Mouse (Mus musculus) splenic B cell, adult 2 months (primary cell): ENCODE results near the gene Spata2l.
"Not testable (repeated sequence)": the region's sequence is repeated elsewhere in the genome, so short reads cannot be mapped to it uniquely, and the experiment has no call there.

Experiments
- DNase-seq: peaks from one replicate; pipeline ENCODE4 v3.0.0-alpha.2; 2011; ENCODE audit warnings: low read depth, low spot score
- H3K27me3 ChIP-seq: 2 replicates; pipeline ENCODE4 v1.6.1; 2012; ENCODE audit warnings: mild to moderate bottlenecking, low read length, moderate library complexity, mixed read lengths; ENCODE audit not compliant: control insufficient read depth, poor library complexity, insufficient read depth, severe bottlenecking
- H3K36me3 ChIP-seq: 2 replicates; pipeline ENCODE4 v1.6.1; 2012; ENCODE audit warnings: mild to moderate bottlenecking, low read length, moderate library complexity, mixed read lengths; ENCODE audit not compliant: control insufficient read depth, poor library complexity, insufficient read depth, severe bottlenecking

The Spata2l gene

GRCm38 (mm10) chr8:123235520-123236497 lies at the start of gene Spata2l:
Gene Spata2l (minus strand): TSS chr8:123236233.
- DNase-seq, result peak; percentile 93
- H3K27me3 ChIP-seq, result no peaks in the 10 kb centered on the region
- no peaks in the 10 kb centered on the region for H3K36me3 ChIP-seq

DNA sequence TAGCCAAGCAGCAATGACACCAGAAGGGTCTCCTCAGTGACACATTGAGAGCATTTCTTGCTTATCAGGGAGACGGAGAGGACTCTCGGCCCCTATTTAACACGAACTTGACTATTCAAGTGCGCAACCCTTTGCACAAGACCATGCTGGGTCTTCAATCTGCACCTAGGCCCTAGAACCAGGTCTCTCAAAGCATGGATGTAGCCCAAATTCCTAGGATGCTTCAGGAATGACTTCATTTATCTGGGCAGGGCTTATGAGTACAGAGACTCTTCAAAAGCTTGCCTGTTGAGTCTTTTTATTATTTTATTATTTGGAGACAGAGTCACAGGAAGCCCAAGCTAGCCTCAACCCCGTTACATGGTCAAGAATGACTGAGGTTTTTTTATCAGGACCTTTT lies 48.5 kb upstream of the Spata2l start:
- DNase-seq, result no peak
- Histone ChIP-seq H3K27me3 (no peaks in the 10 kb centered on the region), H3K36me3 (no peaks in the 10 kb centered on the region)

DNA sequence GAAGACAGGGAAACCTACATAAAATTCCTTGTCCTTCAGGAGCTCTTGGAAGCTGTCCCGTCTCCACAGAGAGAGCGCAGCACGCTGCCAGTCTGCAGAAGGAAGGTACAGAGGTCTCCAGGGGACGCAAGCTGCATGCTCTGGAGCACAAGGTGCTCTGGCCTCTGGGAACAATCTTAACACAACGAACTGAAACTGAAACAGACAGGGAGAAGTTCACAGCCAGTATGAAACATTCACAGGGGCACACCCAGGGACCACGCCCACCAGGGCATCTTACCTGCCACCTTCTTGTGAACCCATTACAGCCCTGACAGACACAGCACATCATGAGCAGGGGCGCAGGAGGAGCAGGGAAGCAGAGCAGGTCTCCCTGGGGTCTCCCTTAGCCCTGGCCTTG lies 48.0 kb upstream of the Spata2l start:
- H3K36me3 ChIP-seq, result no peaks in the 10 kb centered on the region
- DNase-seq, result peak; percentile 72
- H3K27me3 ChIP-seq, result no peaks in the 10 kb centered on the region

DNA sequence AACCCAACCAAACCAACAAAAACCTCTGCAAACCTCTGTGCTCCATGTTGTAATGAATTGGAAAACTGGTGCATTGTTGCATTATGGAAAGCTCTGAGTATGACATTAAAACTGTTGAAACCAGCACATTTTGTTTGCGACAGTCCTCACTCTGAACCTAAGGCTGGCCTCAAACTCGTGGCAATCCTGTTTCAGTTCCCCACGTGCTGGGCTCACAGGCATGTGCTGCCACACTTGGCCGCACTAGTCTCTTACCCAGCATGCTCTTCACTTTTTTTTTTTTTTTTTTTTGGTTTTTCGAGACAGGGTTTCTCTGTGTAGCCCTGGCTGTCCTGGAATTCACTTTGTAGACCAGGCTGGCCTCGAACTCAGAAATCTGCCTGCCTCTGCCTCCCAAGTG lies 47.0 kb upstream of the Spata2l start:
- H3K27me3 ChIP-seq, H3K36me3 ChIP-seq: not testable (repeated sequence)
- DNase-seq, result peak; percentile 76

DNA sequence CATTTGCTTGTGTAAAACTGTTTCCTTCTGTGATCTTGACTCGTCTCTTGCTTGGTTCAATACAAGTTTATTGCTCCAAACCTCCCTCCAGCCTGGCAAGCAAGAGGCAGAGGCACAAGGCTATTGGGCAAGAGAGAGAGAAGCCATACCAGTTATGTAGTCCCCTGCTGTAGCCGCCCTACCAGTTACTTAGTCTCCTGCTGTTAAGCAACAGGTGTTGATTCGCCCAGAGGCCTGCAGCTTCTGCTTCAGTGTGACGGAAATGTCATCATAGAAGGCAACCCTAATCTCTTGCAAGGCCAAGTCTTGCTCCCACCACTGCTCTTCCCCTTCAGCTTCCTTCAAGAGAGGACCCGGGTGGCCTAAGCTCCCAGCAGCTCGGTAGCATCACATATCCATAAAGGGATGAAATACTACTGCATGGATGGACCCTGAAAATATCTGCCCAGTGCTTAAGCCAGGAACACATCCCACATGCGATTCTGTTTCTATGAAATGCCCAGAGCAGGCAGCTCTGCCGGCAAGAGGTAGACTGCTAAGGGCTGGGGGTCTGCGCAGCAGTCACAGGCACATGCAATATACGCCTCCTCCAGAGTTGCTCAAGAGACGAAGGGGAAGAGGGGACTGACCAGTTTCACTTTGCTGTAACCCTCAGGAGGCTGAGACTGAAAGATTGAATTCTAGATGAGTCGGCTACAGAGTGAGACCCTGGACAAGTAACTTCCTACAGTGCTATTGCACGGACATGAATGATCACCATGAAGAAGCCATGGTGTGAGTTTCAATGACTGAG lies 44.5 kb upstream of the Spata2l start:
- Histone ChIP-seq H3K36me3 (no peaks in the 10 kb centered on the region), H3K27me3 (no peaks in the 10 kb centered on the region)
- DNase-seq, result no peak

DNA sequence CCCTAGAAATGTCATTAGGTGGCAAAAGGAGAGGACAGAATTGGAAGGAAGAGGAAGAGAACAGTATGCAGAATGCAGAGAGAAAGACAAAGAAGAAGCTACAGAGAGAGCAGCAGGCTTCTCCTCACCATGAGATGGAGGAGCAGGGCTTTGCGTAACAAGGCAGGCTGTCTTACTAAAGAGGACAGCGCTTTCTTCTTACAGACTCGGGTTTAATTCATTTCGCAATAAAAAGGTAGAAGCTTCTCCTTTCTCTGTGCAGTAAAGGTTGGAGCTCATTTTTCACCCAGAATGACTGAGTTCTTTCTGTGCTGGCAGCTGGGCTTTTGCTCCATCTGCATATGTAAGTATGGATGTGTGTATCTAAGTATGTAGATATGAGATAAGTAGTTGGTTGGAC lies 43.8 kb upstream of the Spata2l start:
- no peak for DNase-seq
- no peaks in the 10 kb centered on the region for H3K36me3 ChIP-seq
- no peaks in the 10 kb centered on the region for H3K27me3 ChIP-seq

DNA sequence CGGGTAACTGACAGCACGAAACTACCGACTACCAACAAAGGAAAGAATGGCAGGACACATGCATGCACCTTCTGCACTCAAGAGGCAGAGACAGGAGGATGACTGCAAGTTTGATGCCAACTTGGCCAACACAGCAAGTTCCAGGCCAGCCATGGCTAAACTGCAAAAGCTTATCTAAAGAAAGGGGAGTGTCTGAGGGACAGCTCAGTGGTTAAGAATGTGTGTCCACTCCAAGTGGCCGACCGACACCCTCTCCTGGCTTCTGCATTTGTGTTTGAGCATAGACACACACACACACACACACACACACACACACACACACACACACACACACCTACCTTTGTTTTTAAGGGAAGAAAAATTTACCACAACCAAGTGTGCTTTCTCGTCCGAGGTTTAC lies 42.4 kb upstream of the Spata2l start:
- Histone ChIP-seq H3K27me3 (no peaks in the 10 kb centered on the region), H3K36me3 (peaks cover 1% of the 10 kb centered on the region; the same call in 1 of the 2 replicates)
- no peak for DNase-seq

DNA sequence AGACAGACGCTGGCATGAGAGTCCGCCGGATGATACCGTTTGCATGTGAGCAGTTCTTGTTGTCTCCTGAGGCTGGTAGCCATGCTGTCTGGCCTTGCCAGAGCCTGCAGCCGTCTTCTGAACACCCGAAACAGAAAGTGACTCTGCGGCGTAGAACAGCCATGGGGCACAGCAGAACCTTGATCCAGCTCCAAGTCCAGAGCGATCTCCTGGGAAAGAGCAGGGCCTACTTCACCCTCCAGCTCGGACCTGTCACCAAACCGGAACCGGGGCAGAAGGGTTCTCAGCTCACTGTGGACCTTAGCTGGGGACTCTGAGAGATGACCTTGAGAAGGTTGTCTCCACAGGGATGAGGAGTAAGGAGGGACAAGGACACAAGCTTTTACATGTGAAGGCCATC lies 39.1 kb upstream of the Spata2l start:
- Histone ChIP-seq H3K36me3 (peaks cover 1% of the 10 kb centered on the region; the same call in 1 of the 2 replicates), H3K27me3 (no peaks in the 10 kb centered on the region)
- no peak for DNase-seq

GRCm38 (mm10) chr8:123274447-123274846 lies 38.4 kb upstream of the Spata2l start:
- H3K27me3 ChIP-seq, result no peaks in the 10 kb centered on the region
- peaks cover 1% of the 10 kb centered on the region; the same call in 1 of the 2 replicates for H3K36me3 ChIP-seq
- no peak for DNase-seq

DNA sequence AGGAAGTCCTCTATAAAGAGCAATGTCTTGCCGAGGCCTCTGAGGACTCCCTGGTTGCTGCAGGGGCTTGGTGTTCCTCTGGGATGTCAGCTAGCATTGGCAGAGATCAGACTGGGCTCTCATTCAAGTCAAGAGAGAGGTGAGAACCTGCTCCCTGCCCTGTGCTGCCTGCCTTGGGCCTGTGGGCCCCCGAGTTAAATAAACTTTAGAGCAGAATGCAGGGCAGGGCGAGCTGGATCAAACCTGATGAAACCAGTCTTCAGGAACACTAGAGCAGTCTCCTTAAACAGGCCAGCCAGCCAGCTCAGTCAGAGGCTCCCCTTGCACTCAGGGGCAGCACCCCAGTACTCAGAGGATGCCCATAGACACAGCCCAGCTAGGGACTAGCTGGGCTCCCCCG lies 35.9 kb upstream of the Spata2l start:
- Histone ChIP-seq H3K36me3 (peaks cover 7% of the 10 kb centered on the region), H3K27me3 (no peaks in the 10 kb centered on the region)
- no peak for DNase-seq

GRCm38 (mm10) chr8:123271147-123271546 lies 35.1 kb upstream of the Spata2l start:
- Histone ChIP-seq H3K27me3 (no peaks in the 10 kb centered on the region), H3K36me3 (peaks cover 9% of the 10 kb centered on the region)
- no peak for DNase-seq

DNA sequence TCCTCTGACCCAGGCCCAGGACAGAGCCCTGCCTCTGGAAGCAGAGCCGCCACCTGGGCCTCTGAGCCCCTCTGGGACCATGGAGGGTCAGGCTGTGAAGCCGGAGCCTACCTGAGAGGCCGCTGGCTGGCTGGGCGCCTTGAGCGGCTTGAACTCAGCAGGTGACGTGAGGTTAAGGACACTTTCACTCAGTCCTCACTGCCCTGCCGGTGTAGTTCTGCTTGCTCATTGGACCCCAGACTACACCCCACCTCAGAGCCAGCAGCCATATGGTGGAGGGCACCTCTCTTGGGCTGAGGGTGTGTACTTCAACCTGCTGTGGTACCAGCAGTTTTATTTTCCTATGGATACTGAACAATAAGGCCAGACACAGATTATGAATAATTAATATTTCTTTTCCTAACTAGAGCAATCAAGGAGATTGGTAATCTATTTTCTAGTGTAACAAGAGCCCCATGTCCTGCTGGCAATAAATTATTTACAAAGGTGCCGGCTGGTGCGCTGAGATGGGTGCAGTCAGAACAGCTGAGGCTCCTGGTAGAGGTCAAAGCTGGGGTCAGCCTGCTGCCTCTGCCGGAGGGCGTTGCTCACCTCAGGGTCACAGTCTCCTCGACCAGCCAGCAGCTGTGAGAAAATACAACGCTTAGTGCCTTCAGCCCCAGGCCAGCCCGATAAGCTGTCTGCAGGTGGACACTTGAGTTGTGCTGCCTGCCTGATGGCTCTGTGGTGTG lies 32.1 kb upstream of the Spata2l start:
- Histone ChIP-seq H3K36me3 (peaks cover 11% of the 10 kb centered on the region), H3K27me3 (no peaks in the 10 kb centered on the region)
- DNase-seq, result no peak

GRCm38 (mm10) chr8:123257593-123257992 lies 21.6 kb upstream of the Spata2l start:
- H3K36me3 ChIP-seq, DNase-seq, H3K27me3 ChIP-seq: not testable (repeated sequence)

DNA sequence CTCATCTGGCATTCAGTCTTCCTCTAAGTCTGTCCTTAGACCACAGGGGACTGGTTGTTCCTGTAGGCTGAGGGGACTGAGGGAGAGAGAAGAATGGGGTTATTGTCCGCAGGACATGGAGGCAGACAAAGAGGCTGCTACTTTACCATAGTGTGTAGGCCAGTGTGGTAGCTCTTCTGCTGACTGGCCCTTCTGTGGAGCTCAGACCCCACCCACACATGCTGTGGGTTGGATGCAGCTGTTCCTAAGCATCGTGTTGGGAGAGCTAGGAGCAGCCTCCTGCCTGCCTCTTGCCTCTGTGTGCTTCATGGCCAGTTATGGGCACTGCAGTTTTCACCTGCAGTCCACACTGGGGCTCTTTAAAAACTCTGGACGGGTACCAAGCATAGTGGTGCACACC lies 21.1 kb upstream of the Spata2l start:
- H3K27me3 ChIP-seq, result no peaks in the 10 kb centered on the region
- no peak for DNase-seq
- H3K36me3 ChIP-seq, result peaks cover 3% of the 10 kb centered on the region; the same call in 1 of the 2 replicates
